Mouse (Mus musculus): ENCODE measurements around the gene Fzr1. TPM values are rescaled to one million over a fixed set of nuclear protein-coding genes. Genes with fewer than 3 reads are reported as not detected.
A peak's percentile ranks its signal among the peaks of the same experiment; 100 is the strongest.

The Fzr1 gene
- polyA plus RNA-seq, 1 experiment from 2014 or later, result 85.7 TPM

DNA sequence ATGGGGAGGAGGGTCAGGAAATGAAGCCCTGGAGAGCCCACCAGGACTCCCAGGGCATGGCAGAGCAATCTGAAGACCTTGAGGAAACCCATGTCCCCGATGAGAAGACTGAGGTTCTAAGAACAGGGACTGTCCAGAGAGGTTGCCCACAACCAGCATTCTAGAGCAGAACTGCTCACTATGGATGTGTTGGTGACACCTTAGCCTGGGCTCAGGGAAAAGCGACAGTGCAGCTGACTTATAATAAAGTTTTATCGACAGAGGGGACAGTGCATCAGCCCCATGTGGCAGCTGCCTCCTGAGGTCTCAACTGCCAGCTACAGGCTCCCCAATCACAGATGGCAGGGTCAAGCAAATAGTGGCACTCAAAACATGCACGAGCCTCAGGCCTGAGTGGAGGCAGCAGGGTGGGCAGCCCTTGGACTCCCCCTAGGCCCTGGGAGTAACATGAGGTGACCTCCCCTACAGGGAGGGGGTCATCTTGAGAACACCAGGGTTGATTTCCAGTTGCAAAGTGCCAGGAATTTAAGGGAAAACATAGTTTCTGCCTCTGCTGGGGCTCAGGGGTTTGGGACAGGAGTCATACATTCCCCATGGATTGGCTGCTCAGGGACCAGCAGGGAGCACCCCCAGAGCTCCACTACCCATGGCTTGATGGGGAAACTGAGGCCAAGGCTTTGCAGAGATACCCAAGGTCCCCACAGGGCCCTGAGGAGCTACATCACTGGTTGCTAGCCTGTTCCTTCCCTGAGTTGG, 42.9 kb upstream of the Fzr1 start:
- ATAC-seq, result no peak
- no peaks in the 10 kb centered on the region for H3K36me3 ChIP-seq
- no peak overlapping the region for H3K4me3 ChIP-seq (replicated peaks)
- H3K9me3 ChIP-seq, result no peaks in the 10 kb centered on the region
- 81% methylated on average over 4 of the region's 4 CpGs for WGBS
- H3K27ac ChIP-seq, result no peak overlapping the region
- H3K27me3 ChIP-seq (replicated peaks), result no peaks in the 10 kb centered on the region
- H3K4me1 ChIP-seq (replicated peaks), result peaks cover 48% of the 10 kb centered on the region
- H3K9ac ChIP-seq, result no peak overlapping the region
- no peak overlapping the region for H3K4me2 ChIP-seq (replicated peaks)

GRCm38 (mm10) chr10:81420191-81420767, 42.0 kb upstream of the Fzr1 start:
- H3K36me3 ChIP-seq, result no peaks in the 10 kb centered on the region
- no peak overlapping the region for H3K4me2 ChIP-seq (replicated peaks)
- ATAC-seq, result no peak
- 87% methylated on average over 40 of the region's 40 CpGs for WGBS
- no peak overlapping the region for H3K9ac ChIP-seq
- no peaks in the 10 kb centered on the region for H3K9me3 ChIP-seq
- peaks cover 47% of the 10 kb centered on the region for H3K4me1 ChIP-seq (replicated peaks)
- H3K4me3 ChIP-seq (replicated peaks), result no peak overlapping the region
- H3K27ac ChIP-seq, result no peak overlapping the region
- H3K27me3 ChIP-seq (replicated peaks), result no peaks in the 10 kb centered on the region

GRCm38 (mm10) chr10:81419111-81419928, 41.0 kb upstream of the Fzr1 start:
- no peaks in the 10 kb centered on the region for H3K9me3 ChIP-seq
- no peak for ATAC-seq
- no peak overlapping the region for H3K4me2 ChIP-seq (replicated peaks)
- no peak overlapping the region for H3K4me3 ChIP-seq (replicated peaks)
- 86% methylated on average over 10 of the region's 10 CpGs for WGBS
- no peaks in the 10 kb centered on the region for H3K27me3 ChIP-seq (replicated peaks)
- H3K9ac ChIP-seq, result no peak overlapping the region
- peaks cover 48% of the 10 kb centered on the region for H3K4me1 ChIP-seq (replicated peaks)
- no peak overlapping the region for H3K27ac ChIP-seq
- H3K36me3 ChIP-seq, result no peaks in the 10 kb centered on the region

DNA sequence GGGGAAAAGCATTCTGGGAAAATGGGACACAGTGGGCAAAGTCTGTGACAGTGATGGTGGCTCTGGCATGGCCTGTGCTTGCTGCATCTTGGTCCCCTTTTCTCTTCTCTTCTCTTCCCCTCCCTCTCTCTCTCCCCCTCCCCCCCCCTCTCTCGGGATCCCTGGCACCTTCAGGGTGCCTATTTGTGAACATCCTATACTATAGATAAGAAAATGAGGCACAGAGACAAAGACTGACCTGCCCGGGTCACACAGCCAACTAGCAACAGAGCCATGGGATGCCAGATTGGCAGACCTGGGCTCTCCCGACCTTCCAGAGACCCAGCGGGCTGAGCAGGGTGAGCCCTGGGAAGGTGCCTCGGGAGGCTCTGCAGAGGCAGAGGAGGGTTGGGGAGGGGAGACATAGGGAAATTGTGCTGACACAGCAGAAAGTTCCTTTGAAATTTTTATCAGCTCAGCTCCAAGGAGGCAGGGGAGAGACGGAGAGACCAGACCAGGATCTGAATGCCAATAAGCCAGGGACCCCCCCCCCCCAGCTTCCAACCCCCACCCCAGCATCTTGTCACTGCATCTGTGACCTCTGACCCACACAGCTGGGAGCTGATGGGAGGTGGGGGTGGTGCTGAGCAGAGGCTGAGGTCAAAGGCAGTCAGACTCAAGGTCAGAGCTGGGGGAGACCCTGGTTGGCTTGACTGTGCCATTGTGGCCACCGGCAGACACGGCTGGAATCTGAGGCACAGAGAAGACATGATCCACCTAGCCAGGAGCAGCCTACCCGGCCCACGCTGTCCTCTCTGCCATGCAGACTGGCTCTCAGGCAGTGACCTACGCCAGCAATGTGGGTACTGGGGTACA, 40.1 kb upstream of the Fzr1 start:
- Histone ChIP-seq H3K36me3 (no peaks in the 10 kb centered on the region), H3K27ac (no peak overlapping the region), H3K27me3 (replicated peaks) (no peaks in the 10 kb centered on the region), H3K4me2 (replicated peaks) (no peak overlapping the region), H3K9ac (no peak overlapping the region), H3K4me3 (replicated peaks) (no peak overlapping the region), H3K4me1 (replicated peaks) (peaks cover 51% of the 10 kb centered on the region), H3K9me3 (no peaks in the 10 kb centered on the region)
- 54% methylated on average over 11 of the region's 11 CpGs for WGBS
- no peak for ATAC-seq

- no peaks in the 10 kb centered on the region for H3K36me3 ChIP-seq
- 0 out of 2 replicates have a peak overlapping the region, but pooled peaks have one; percentile 47 for H3K9ac ChIP-seq
- WGBS, result 54% methylated on average over 12 of the region's 12 CpGs
- no peaks in the 10 kb centered on the region for H3K9me3 ChIP-seq
- H3K27ac ChIP-seq, result peak overlapping the region; percentile 78
- peak overlapping the region; percentile 33 for H3K4me3 ChIP-seq (replicated peaks)
- no peak; the same call in 1 of the 2 replicates for ATAC-seq
- H3K27me3 ChIP-seq (replicated peaks), result no peaks in the 10 kb centered on the region
- H3K4me2 ChIP-seq (replicated peaks), result peak overlapping the region; percentile 76
- peaks cover 60% of the 10 kb centered on the region for H3K4me1 ChIP-seq (replicated peaks)
These were observed 39.2 kb upstream of the Fzr1 start for GRCm38 (mm10) chr10:81417227-81418215.

GRCm38 (mm10) chr10:81416581-81417226, 38.4 kb upstream of the Fzr1 start:
- H3K27me3 ChIP-seq (replicated peaks), result no peaks in the 10 kb centered on the region
- H3K4me3 ChIP-seq (replicated peaks), result peak overlapping the region; percentile 33
- peak overlapping the region; percentile 78 for H3K27ac ChIP-seq
- ATAC-seq, result peak; percentile 62
- H3K9me3 ChIP-seq, result no peaks in the 10 kb centered on the region
- WGBS, result 2% methylated on average over 26 of the region's 26 CpGs
- peaks cover 68% of the 10 kb centered on the region for H3K4me1 ChIP-seq (replicated peaks)
- no peaks in the 10 kb centered on the region for H3K36me3 ChIP-seq
- peak overlapping the region; percentile 47; the same call in 1 of the 2 replicates for H3K9ac ChIP-seq
- peak overlapping the region; percentile 76 for H3K4me2 ChIP-seq (replicated peaks)

- Histone ChIP-seq H3K27me3 (replicated peaks) (no peaks in the 10 kb centered on the region), H3K9me3 (no peaks in the 10 kb centered on the region), H3K4me1 (replicated peaks) (peaks cover 78% of the 10 kb centered on the region), H3K4me2 (replicated peaks) (no peak overlapping the region), H3K4me3 (replicated peaks) (no peak overlapping the region), H3K27ac (no peak overlapping the region), H3K36me3 (no peaks in the 10 kb centered on the region), H3K9ac (no peak overlapping the region)
- WGBS, result 75% methylated on average over 17 of the region's 17 CpGs
- no peak for ATAC-seq
These were observed 37.4 kb upstream of the Fzr1 start for GRCm38 (mm10) chr10:81415549-81416310.

- Histone ChIP-seq H3K27ac (no peak overlapping the region), H3K4me2 (replicated peaks) (no peak overlapping the region), H3K9me3 (no peaks in the 10 kb centered on the region), H3K4me3 (replicated peaks) (no peak overlapping the region), H3K9ac (no peak overlapping the region), H3K27me3 (replicated peaks) (no peaks in the 10 kb centered on the region), H3K36me3 (no peaks in the 10 kb centered on the region), H3K4me1 (replicated peaks) (peaks cover 83% of the 10 kb centered on the region)
- WGBS, result 85% methylated on average over 5 of the region's 5 CpGs
- no peak for ATAC-seq
These were observed 36.8 kb upstream of the Fzr1 start for GRCm38 (mm10) chr10:81415146-81415545.

DNA sequence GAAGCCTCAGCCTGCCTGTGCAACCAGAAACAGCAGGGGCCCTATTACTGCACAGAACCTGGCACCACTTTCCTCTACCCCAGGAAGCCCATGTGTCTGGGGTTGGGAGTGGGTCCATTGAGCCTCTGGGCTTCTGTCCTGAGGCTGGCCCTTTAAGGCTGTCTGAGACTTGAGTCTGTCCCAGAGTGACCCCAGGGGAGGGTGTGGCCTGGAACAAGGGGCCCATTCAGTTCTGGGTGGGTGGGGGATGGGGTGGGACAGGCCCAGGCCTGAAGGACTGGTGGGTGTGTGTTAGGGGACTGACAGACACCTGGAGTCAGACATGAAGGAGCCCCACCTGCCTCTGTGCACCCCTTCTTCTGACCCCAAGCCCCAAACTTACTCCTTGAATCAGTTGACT, 36.4 kb upstream of the Fzr1 start:
- Histone ChIP-seq H3K9me3 (no peaks in the 10 kb centered on the region), H3K4me1 (replicated peaks) (peaks cover 88% of the 10 kb centered on the region), H3K4me2 (replicated peaks) (no peak overlapping the region), H3K9ac (no peak overlapping the region), H3K4me3 (replicated peaks) (no peak overlapping the region), H3K27me3 (replicated peaks) (no peaks in the 10 kb centered on the region), H3K36me3 (no peaks in the 10 kb centered on the region), H3K27ac (0 out of 2 replicates have a peak overlapping the region, but pooled peaks have one; percentile 40)
- ATAC-seq, result peak; percentile 2; the same call in 1 of the 2 replicates

Data from intestine, embryonic 15.5 days (tissue).